Mouse (Mus musculus) large intestine, adult 2 months (tissue): ENCODE measurements around the gene Gm8439. TPM values are rescaled to one million over a fixed set of nuclear protein-coding genes. Genes with fewer than 3 reads are reported as not detected.

Source experiments
- polyA plus RNA-seq: library from polyadenylated mRNA; depleted of rRNA; stranded (reverse); fragments of >200 nt; gene quantifications from 2 replicates; pipeline ENCODE4 v1.2.3, GENCODE M21; 2012; rRNA removed

Gene Gm8439
- polyA plus RNA-seq, 1 experiment = not detected

Other genes starting within 250 kb of the Gm8439 start
- 24.7 and 27.5 TPM in 2 replicates for gene Scmh1, start 183.5 kb upstream of the Gm8439 start, polyA plus RNA-seq
- 0.04 and 0.11 TPM in 2 replicates for gene Slfnl1, start 56.5 kb upstream of the Gm8439 start, polyA plus RNA-seq
- gene Ctps, start 18.5 kb upstream of the Gm8439 start, polyA plus RNA-seq = 8.4 and 8.6 TPM in 2 replicates
- 5.0 and 7.8 TPM in 2 replicates for gene Cited4, start 77.8 kb downstream of the Gm8439 start, polyA plus RNA-seq
- gene Kcnq4, start 159.9 kb downstream of the Gm8439 start, polyA plus RNA-seq = 4.2 and 4.9 TPM in 2 replicates
- gene Nfyc, start 242.8 kb downstream of the Gm8439 start, polyA plus RNA-seq = 127 and 166 TPM in 2 replicates